Mouse (Mus musculus) brain, embryonic 14.5 days (tissue): ENCODE data around the gene Rangap1. TPM values are rescaled to one million over a fixed set of nuclear protein-coding genes. Genes with fewer than 3 reads are reported as not detected.
"Not testable (repeated sequence)": the region's sequence is repeated elsewhere in the genome, so short reads cannot be mapped to it uniquely, and the experiment has no call there.

ENCODE experiments used
- DNase-seq: peaks from one replicate; pipeline ENCODE4 v3.0.0-alpha.2; 2011; ENCODE audit warnings: low read depth
- CTCF ChIP-seq: fragments of 200-500 bp; IDR thresholded peaks from 2 replicates; pipeline ENCODE4 v1.5.1; 2012; ENCODE audit warnings: inconsistent platforms, mild to moderate bottlenecking, moderate library complexity, borderline replicate concordance; ENCODE audit not compliant: insufficient read depth, insufficient read length; ENCODE audit errors: extremely low read depth
- POLR2A ChIP-seq: fragments of 200-500 bp; IDR thresholded peaks from 2 replicates; pipeline ENCODE4 v1.6.1; 2012; ENCODE audit warnings: mild to moderate bottlenecking, inconsistent platforms, borderline replicate concordance; ENCODE audit not compliant: poor library complexity, insufficient read depth, insufficient read length, severe bottlenecking; ENCODE audit errors: extremely low read depth
- polyA plus RNA-seq: library from polyadenylated mRNA; depleted of rRNA; stranded (reverse); fragments of >200 nt; gene quantifications from 2 replicates; pipeline ENCODE4 v1.2.3, GENCODE M21; 2012

The Rangap1 gene
- polyA plus RNA-seq, 1 experiment: 131 TPM

DNA sequence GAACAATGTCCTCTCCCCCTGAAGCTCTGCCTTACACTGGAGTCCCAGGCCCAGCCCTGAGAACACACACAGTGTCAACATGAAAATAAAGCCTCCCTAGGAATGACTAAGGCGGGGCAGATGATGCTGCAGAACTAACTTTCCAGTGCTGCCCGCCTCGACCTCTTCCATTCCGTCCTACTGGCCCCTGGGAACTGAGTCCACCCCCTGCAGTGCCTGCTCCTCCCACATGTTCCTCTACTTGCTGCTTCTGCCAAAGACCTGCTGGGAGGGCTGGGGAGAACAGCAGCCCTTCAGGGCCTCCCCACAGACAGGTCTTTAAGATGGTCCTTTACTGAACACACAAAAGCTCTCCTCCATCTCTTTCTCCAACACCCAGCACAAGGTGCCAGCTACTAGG, 34.5 kb downstream of the Rangap1 start:
- DNase-seq: no peak
- TF ChIP-seq CTCF: no peak
- no peak for TF ChIP-seq POLR2A

DNA sequence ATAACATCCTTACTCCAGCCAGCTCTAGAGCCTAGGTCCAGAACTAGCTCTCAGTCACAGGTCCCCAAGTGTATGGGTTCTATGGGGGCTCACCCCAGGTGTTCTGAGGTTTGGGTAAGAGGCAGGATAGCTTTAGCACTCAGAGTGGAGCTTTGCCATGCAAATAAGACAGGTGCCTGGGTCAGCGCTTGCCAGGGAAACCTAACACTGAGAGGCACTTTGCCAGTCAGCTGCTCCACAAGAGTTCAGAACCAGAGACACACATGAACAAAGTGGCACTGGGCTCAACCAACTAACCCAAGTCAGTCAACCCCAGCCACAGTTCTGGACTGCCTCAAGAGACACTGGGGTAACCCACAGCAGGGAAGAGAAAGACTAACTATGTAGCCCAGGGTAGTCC, 35.6 kb downstream of the Rangap1 start:
- DNase-seq: no peak
- TF ChIP-seq POLR2A: no peak
- no peak for TF ChIP-seq CTCF

DNA sequence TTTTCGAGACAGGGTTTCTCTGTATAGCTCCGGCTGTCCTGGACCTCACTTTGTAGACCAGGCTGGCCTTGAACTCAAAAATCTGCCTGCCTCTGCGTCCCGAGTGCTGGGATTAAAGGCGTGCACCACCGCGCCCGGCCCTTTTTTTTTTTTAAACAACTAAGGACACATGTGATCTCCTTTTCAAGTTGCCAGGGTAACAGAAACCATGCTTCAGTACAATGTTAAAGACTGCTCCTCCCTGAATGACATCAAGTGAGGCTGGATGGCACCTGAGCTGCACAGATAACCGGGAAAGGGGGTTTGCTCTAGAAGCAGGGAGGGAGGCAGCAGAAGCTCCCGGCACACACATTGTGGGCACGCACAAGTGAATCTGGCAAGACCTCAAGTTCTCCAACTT, 36.3 kb downstream of the Rangap1 start:
- DNase-seq: no peak

GRCm38 (mm10) chr15:81703094-81703489, 42.2 kb downstream of the Rangap1 start:
- TF ChIP-seq CTCF: no peak
- no peak for TF ChIP-seq POLR2A
- no peak for DNase-seq

More for the DNA sequence above, 36.3 kb downstream of the Rangap1 start:
- TF ChIP-seq CTCF (no peak), POLR2A (no peak)

DNA sequence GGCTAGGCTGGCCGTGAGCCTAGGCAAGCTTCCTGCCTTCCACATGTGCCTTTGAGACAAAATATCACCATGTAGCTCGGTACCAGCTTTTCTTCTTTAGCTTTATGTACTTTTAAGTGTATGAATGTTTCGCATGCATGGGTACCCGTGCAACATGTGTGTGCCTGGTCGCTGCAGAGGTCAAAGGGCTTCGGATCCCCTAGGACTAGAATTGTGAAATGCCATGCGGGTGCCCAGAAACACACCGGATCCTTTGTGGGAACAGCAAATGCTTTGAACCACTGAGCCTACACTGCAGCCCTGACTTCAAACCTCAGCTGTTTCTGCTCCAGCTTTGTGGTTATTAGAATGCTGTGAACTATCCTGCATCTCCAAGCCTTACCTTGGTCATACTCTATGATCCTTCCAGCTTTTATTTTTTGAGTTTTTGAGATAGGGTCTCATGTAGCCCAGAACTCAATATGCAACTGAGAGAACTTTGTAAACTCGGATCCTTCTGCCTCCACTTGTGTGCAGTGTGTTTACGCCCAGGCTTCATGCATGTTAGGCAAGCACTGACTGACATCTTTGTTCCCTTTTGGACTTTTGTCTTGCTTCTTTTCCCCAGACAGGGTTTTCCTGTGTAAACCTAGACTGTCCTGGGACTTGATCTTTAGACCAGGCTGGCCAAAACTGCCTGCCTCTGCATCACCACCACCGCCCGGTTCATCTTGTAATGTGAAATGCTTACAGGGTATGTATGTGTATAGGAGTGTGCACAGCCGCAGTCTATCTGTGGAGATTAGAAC, 42.8 kb downstream of the Rangap1 start:
- TF ChIP-seq POLR2A (no peak), CTCF (no peak)
- DNase-seq: no peak

DNA sequence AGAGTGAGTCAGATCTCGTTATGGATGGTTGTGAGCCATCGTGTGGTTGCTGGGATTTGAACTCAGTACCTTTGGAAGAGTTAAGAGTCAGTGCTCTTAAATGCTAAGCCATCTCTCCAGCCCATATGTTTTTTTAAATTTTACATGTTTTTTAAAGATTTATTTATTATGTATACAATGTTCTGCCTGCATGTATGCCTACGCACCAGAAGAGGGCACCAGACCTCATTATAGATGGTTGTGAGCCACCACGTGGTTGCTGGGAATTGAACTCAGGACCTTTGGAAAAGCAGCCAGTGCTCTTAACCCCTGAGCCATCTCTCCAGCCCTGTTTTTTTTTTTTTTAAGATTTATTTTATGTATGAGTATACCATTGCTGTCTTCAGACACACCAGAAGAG, 44.0 kb downstream of the Rangap1 start:
- not testable (repeated sequence) for DNase-seq

DNA sequence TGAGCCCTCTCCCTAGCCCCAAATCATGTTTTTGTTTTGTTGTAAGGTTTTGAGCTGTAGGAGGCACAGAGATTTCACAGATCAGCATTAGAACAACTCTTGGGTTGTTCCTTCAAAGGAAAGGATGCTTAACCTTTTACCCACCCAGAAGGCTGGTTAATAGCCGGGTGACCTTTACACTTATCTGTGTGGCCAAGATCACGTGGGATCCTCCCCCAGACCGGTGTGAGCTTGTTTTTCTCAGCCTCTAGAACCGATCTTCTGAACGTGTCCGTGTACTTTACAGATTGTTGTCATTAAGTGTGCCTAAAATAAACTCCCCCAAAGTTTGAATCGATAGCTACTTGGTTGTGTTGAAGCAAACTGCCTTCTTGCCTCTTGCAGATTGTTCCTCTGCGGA, 44.7 kb downstream of the Rangap1 start:
- no peak for TF ChIP-seq POLR2A
- TF ChIP-seq CTCF: no peak
- no peak for DNase-seq

GRCm38 (mm10) chr15:81700161-81700560, 45.2 kb downstream of the Rangap1 start:
- no peak for DNase-seq
- no peak for TF ChIP-seq POLR2A
- TF ChIP-seq CTCF: no peak

- DNase-seq: no peak
- TF ChIP-seq CTCF (no peak), POLR2A (no peak)
Observed at GRCm38 (mm10) chr15:81698532-81698931, 46.8 kb downstream of the Rangap1 start.

DNA sequence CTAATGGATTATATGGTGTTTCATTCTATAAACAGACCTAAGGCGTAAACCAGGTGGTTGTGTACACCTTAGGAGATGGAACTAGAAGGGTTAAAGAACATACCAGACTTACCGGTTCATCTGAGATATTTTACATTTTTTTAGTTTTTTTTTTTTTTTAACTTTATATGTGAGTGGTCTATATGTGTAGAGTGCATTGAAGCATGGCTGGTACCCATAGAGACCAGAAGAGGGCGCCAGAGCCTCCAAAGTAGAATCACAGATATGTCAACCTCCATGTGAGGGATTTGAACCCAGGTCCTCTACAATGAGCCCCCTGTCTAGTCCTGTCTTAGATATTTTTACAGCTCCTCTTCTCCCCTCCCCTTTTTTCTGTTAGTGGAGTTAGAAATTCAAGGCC, 47.5 kb downstream of the Rangap1 start:
- no peak for TF ChIP-seq POLR2A
- peak; percentile 50; the same call in 1 of the 2 replicates for TF ChIP-seq CTCF
- peak; percentile 45 for DNase-seq

DNA sequence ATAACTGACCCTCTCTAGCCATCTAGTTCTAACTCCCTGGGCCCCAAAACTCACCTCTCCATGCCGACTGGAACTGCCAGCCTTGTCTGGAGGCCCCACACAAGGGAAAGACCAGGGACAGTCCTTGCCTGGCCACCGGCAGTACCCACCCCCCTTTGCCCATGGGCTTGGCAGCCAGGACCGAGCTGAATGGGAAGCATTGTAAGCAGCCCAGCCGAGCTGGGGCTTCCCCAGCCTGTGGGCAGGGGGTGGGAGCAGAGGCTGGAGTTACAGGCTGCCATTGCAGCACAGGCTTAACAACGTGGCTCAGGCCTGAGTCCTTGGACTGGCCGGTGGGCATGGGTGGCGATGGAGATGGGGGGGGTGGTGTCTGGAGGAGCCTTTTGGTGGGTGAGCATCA, 48.2 kb downstream of the Rangap1 start, which contains the start of gene Chadl:
TSS of gene Chadl (minus strand) at position 113 of the 400 bp plus-strand sequence.
- no peak for TF ChIP-seq CTCF
- peak; percentile 71 for DNase-seq

DNA sequence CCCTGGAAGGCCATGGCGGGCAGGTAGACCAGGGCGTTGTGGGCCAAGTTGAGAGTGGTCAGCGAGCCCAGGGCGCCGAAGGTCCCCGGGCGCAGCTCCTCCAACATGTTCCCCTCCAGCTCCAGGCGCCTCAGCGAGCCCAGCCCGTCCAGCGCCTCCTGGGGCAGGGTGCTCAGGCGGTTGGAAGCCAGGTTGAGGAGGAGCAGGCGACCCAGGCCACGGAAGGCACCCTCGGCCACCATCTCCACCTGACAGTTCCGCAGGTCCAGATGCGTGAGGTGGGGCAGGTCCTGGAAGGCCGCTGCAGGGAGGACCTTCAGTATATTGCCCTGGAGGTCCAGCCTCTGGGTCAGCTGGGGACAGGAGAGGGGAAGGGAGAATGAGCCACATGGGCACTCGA, 50.4 kb downstream of the Rangap1 start:
- TF ChIP-seq POLR2A: no peak
- TF ChIP-seq CTCF: no peak
- no peak for DNase-seq

GRCm38 (mm10) chr15:81693967-81694881, 51.1 kb downstream of the Rangap1 start:
- TF ChIP-seq POLR2A (no peak; the same call in 1 of the 2 replicates), CTCF (peak; percentile 69)

More at GRCm38 (mm10) chr15:81693967-81694881, 51.1 kb downstream of the Rangap1 start:
- peak; percentile 85 for DNase-seq
